Mouse (Mus musculus) kidney, adult 2 months (tissue): ENCODE measurements around the gene Peak1. TPM values are rescaled to one million over a fixed set of nuclear protein-coding genes. Genes with fewer than 3 reads are reported as not detected.

Experiments
- DNase-seq: peaks from one replicate; pipeline ENCODE4 v3.0.0; 2021
- H3K27ac ChIP-seq: fragments of 200-500 bp; 2 replicates; pipeline ENCODE4 v1.5.1; 2012; ENCODE audit warnings: low read depth, low read length, control low read depth, inconsistent platforms; ENCODE audit not compliant: insufficient read depth
- H3K27me3 ChIP-seq: fragments of 200-500 bp; replicated peaks from 2 replicates; pipeline ENCODE4 v1.6.1; 2012; ENCODE audit warnings: mild to moderate bottlenecking, moderate library complexity, low read length, inconsistent platforms; ENCODE audit not compliant: control insufficient read depth, insufficient read depth
- H3K36me3 ChIP-seq: fragments of 200-500 bp; 2 replicates; pipeline ENCODE4 v1.6.1; 2012; ENCODE audit warnings: mild to moderate bottlenecking, moderate library complexity, low read length, inconsistent platforms; ENCODE audit not compliant: control insufficient read depth, insufficient read depth
- H3K4me1 ChIP-seq: fragments of 200-500 bp; 2 replicates; pipeline ENCODE4 v1.6.1; 2011; ENCODE audit warnings: low read length; ENCODE audit not compliant: control insufficient read depth, insufficient read depth
- H3K4me3 ChIP-seq: fragments of 200-500 bp; 2 replicates; pipeline ENCODE4 v1.5.1; 2011; ENCODE audit warnings: mild to moderate bottlenecking, low read depth, low read length, control low read depth; ENCODE audit not compliant: insufficient read depth
- CTCF ChIP-seq: fragments of 200-500 bp; conservative IDR thresholded peaks from 2 replicates; pipeline ENCODE4 v1.5.1; 2011; ENCODE audit warnings: low read depth, mild to moderate bottlenecking, control low read depth, low read length, moderate library complexity, mixed read lengths; ENCODE audit not compliant: insufficient read depth, insufficient read length
- POLR2A ChIP-seq: fragments of 200-500 bp; IDR thresholded peaks from one replicate; pipeline ENCODE4 v1.6.1; 2011; ENCODE audit warnings: low read depth, low read length, control low read depth
- WGBS: fragments of 180-500 bp; shearing (Covaris S2); methylation state at CpG from one replicate; pipeline ENCODE4 v1.1.7; 2018; 5-methylcytosine and 5-hydroxymethylcytosine counted together
- polyA plus RNA-seq: library from polyadenylated mRNA; depleted of rRNA; stranded (reverse); fragments of >200 nt; gene quantifications from 2 replicates; pipeline ENCODE4 v1.2.3, GENCODE M21; 2012; rRNA removed

Gene Peak1
- polyA plus RNA-seq, 1 experiment = 8.5 TPM

DNA sequence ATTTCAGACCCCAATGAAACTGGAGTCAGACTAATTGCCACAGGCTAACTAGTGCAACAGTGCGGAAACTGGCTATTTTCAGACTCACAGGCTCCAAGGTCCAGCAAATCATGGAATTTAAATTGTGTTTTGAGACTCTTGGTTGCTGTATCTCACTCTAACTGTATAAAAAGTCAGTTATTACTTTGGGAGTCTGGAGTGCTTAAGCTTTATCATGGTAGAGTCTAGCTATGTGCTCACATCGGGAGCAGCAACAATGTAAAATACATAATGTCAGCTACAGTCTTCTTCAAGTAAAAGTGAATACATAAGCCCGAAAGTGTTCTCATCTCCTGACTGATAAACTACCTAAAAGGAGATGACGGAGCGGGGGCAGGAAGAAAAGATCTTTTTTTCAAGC is 263.3 kb downstream of the Peak1 start:
- Histone ChIP-seq H3K27ac (no peak overlapping the region), H3K4me1 (peaks cover 29% of the 10 kb centered on the region), H3K27me3 (no peaks in the 10 kb centered on the region), H3K4me3 (no peak overlapping the region), H3K36me3 (no peaks in the 10 kb centered on the region)
- no peak for TF ChIP-seq CTCF
- TF ChIP-seq POLR2A = no peak
- peak; percentile 50 for DNase-seq
- WGBS = 66% methylated on average over 5 of the region's 5 CpGs

DNA sequence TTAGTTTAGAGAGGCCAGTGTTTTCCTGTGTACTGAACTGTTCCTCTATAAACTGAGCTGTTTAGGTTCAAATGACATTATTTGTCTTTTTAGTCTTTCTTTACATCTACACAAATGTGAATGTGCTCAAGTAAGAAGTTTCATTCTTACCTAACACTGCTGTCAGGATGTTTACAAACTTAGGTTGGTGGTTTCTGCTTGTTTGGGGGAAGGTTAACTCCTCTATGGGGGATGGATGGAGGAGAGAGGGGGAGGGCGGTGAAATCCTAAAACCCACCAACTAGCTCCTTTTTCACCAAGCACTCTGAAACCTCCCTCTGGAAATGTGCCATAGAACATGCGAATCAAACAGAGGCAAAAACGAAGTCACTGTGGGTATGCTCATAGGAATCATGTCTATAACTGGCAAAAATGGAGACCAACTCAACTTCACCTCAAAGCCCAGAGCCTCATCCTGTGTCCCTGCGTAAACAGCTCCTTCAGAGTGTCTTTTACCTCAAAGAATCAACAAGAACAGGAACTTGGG is 265.3 kb downstream of the Peak1 start:
- H3K27me3 ChIP-seq = no peaks in the 10 kb centered on the region
- H3K4me1 ChIP-seq = peaks cover 24% of the 10 kb centered on the region
- no peak for DNase-seq
- H3K27ac ChIP-seq = peak overlapping the region; percentile 59; the same call in 1 of the 2 replicates
- H3K36me3 ChIP-seq = no peaks in the 10 kb centered on the region
- H3K4me3 ChIP-seq = no peak overlapping the region
- TF ChIP-seq CTCF = no peak
- TF ChIP-seq POLR2A = no peak
- 64% methylated on average over 4 of the region's 4 CpGs for WGBS

DNA sequence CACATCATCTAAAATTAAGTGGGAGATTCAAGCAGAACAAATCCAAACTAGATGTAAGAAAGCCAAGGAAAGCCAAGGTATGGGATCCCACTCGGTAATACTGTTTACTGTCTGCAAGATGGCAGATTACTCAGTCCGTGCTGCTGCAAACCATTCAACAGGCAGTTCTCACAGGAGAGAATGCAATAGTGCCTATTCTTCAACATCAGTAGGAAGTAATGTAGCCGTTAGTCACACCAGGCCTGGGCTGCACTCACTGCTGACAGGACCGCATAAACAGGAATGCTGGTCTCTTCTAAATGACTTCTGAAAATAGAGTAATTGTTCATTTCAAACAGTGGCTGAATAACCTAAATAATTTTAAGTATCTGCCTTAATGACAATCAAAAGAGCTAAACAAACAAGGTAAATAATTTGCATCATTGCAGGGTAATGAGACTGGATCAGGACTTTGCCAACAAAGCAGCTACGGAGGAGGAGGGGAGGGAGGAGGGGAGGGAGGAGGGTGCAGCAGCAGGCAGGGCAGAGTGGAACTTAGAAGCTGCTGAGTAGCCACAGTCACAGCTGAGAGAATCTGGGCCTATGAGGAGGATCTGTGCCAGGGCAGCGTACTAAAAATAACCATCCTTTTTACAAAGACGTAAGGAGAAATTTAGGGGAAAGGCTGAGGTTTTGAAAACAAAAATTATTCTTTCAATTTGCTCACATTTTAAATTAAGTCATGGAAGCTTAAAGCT is 266.0 kb downstream of the Peak1 start:
- Histone ChIP-seq H3K27me3 (no peaks in the 10 kb centered on the region), H3K36me3 (no peaks in the 10 kb centered on the region; the same call in 1 of the 2 replicates), H3K4me3 (no peak overlapping the region), H3K4me1 (peaks cover 24% of the 10 kb centered on the region), H3K27ac (peak overlapping the region; percentile 47)
- TF ChIP-seq POLR2A (no peak), CTCF (no peak)
- peak; percentile 85 for DNase-seq
- 21% methylated on average over 7 of the region's 7 CpGs for WGBS

Other genes with a start within 250 kb of the Peak1 start
- gene Hmg20a, start 542 bp upstream of the Peak1 start, polyA plus RNA-seq = 23.2 and 23.9 TPM in 2 replicates